Mouse (Mus musculus): ENCODE measurements around the gene Chrna5.

Gene Chrna5

GRCm38 (mm10) chr9:55023902-55024583 lies 43.4 kb downstream of the Chrna5 start:
- DNase-seq (ENCODE audit: low spot score in 2 of 2), result peak; percentile 65 to 80

GRCm38 (mm10) chr9:55025534-55026274 lies 45.0 kb downstream of the Chrna5 start:
- no peak for DNase-seq (ENCODE audit: low spot score in 2 of 2)

GRCm38 (mm10) chr9:55026275-55026663 lies 45.6 kb downstream of the Chrna5 start, which contains the start of gene Chrna3:
Gene Chrna3, minus strand, starts transcription at chr9:55026562.
- no peak for DNase-seq (ENCODE audit: low spot score in 2 of 2)

- no peak for DNase-seq (ENCODE audit: low spot score in 2 of 2)
Measured at GRCm38 (mm10) chr9:55031435-55032167, 50.9 kb downstream of the Chrna5 start.

- no peak for DNase-seq (ENCODE audit: low spot score in 2 of 2)
Measured at GRCm38 (mm10) chr9:55038948-55039347, 58.3 kb downstream of the Chrna5 start.

- DNase-seq (ENCODE audit: low spot score in 2 of 2), result no peak
Measured at GRCm38 (mm10) chr9:55039983-55040382, 59.3 kb downstream of the Chrna5 start.

- DNase-seq (ENCODE audit: low spot score in 2 of 2), result no peak
Measured at GRCm38 (mm10) chr9:55041389-55041788, 60.7 kb downstream of the Chrna5 start.

- no peak for DNase-seq (ENCODE audit: low spot score in 2 of 2)
Measured at GRCm38 (mm10) chr9:55043688-55044087, 63.0 kb downstream of the Chrna5 start.

- DNase-seq (ENCODE audit: low spot score in 2 of 2), result no peak
Measured at GRCm38 (mm10) chr9:55045001-55045400, 64.3 kb downstream of the Chrna5 start.

- DNase-seq (ENCODE audit: low spot score in 2 of 2), result no peak
Measured at GRCm38 (mm10) chr9:55046764-55047163, 66.1 kb downstream of the Chrna5 start.

GRCm38 (mm10) chr9:55048211-55048880 lies 67.7 kb downstream of the Chrna5 start, which contains the start of gene Chrnb4:
Gene Chrnb4, minus strand, starts transcription at chr9:55048779.
- no peak for DNase-seq (ENCODE audit: low spot score in 2 of 2)

GRCm38 (mm10) chr9:55055386-55055930 lies 74.8 kb downstream of the Chrna5 start:
- no peak for DNase-seq (ENCODE audit: low spot score in 2 of 2)
